Mouse (Mus musculus) myocyte (in vitro differentiated cells): Measurements from ENCODE around the gene Galnt6. TPM values are rescaled to one million over a fixed set of nuclear protein-coding genes. Genes with fewer than 3 reads are reported as not detected.

ENCODE experiments used
- H3K27me3 ChIP-seq: one replicate; pipeline ENCODE4 v1.6.1; 2011; ENCODE audit not compliant: control insufficient read depth, insufficient read depth, insufficient read length
- H3K36me3 ChIP-seq: one replicate; pipeline ENCODE4 v1.6.1; 2011; ENCODE audit not compliant: control insufficient read depth, insufficient read depth
- H3K4me2 ChIP-seq: one replicate; pipeline ENCODE4 v1.6.1; 2011; ENCODE audit warnings: low read depth, control low read depth
- H3K4me3 ChIP-seq: one replicate; pipeline ENCODE4 v1.5.1; 2011; ENCODE audit warnings: mild to moderate bottlenecking, control low read depth, moderate library complexity
- H3K79me2 ChIP-seq: one replicate; pipeline ENCODE4 v1.6.1; 2011; ENCODE audit not compliant: control insufficient read depth, insufficient read depth
- H3ac ChIP-seq: one replicate; pipeline ENCODE4 v1.6.1; 2011; ENCODE audit not compliant: control insufficient read depth, insufficient read length
- CEBPB ChIP-seq: IDR thresholded peaks from 2 replicates; pipeline ENCODE4 v1.6.1; 2011; ENCODE audit warnings: mild to moderate bottlenecking, moderate library complexity; ENCODE audit not compliant: poor library complexity, insufficient read depth, severe bottlenecking
- E2F4 ChIP-seq: IDR thresholded peaks from one replicate; pipeline ENCODE4 v1.6.1; 2011; ENCODE audit warnings: mild to moderate bottlenecking, control low read depth, moderate library complexity; ENCODE audit not compliant: insufficient read depth
- MAX ChIP-seq: IDR thresholded peaks from one replicate; pipeline ENCODE4 v1.6.1; 2011; ENCODE audit warnings: low read depth, mild to moderate bottlenecking, control low read depth
- MYOD1 ChIP-seq, 3 experiments: IDR thresholded peaks; one replicate each; pipeline ENCODE4 v1.6.1; 2011; ENCODE audit warnings: control low read depth in 2 of 3, low read depth in 2 of 3, mild to moderate bottlenecking in 2 of 3, moderate library complexity in 1 of 3; ENCODE audit not compliant: insufficient read length in 2 of 3, control insufficient read depth in 1 of 3
- MYOG ChIP-seq, 3 experiments: IDR thresholded peaks; one replicate each; pipeline ENCODE4 v1.6.1; 2011; ENCODE audit warnings: control low read depth in 2 of 3, low read depth in 2 of 3, mild to moderate bottlenecking in 2 of 3; ENCODE audit not compliant: insufficient read length in 2 of 3, control insufficient read depth in 1 of 3, insufficient read depth in 1 of 3
- POLR2A ChIP-seq: IDR thresholded peaks from one replicate; pipeline ENCODE4 v1.6.1; 2011; ENCODE audit warnings: low read depth, mild to moderate bottlenecking, control low read depth, moderate library complexity; ENCODE audit not compliant: insufficient read length
- POLR2AphosphoS2 ChIP-seq: IDR thresholded peaks from one replicate; pipeline ENCODE4 v1.6.1; 2011; ENCODE audit warnings: low read depth, control low read depth; ENCODE audit not compliant: insufficient read length
- REST ChIP-seq: IDR thresholded peaks from one replicate; pipeline ENCODE4 v1.6.1; 2011; ENCODE audit warnings: mild to moderate bottlenecking, control low read depth, moderate library complexity; ENCODE audit not compliant: insufficient read depth, insufficient read length
- SRF ChIP-seq: IDR thresholded peaks from one replicate; pipeline ENCODE4 v1.6.1; 2011; ENCODE audit warnings: low read depth; ENCODE audit not compliant: control insufficient read depth, insufficient read length
- TCF12 ChIP-seq: IDR thresholded peaks from one replicate; pipeline ENCODE4 v1.6.1; 2011; ENCODE audit warnings: mild to moderate bottlenecking, control low read depth; ENCODE audit not compliant: poor library complexity, insufficient read depth, severe bottlenecking
- TCF3 ChIP-seq: IDR thresholded peaks from one replicate; pipeline ENCODE4 v1.6.1; 2011; ENCODE audit warnings: low read depth, control low read depth; ENCODE audit not compliant: insufficient read length
- USF1 ChIP-seq: IDR thresholded peaks from one replicate; pipeline ENCODE4 v1.6.1; 2011; ENCODE audit warnings: low read depth, mild to moderate bottlenecking, control low read depth, moderate library complexity
- polyA plus RNA-seq: library from polyadenylated mRNA; unstranded; fragments of >200 nt; fragmentation: generic; extraction: Trizol; gene quantifications from one replicate; pipeline ENCODE4 v1.2.1, GENCODE M21; 2012; ENCODE audit warnings: missing spikeins

Gene Galnt6
- polyA plus RNA-seq, 1 experiment = 26.0 TPM

- Histone ChIP-seq H3ac (no peak overlapping the region), H3K27me3 (no peaks in the 10 kb centered on the region), H3K4me3 (no peak overlapping the region), H3K79me2 (no peaks in the 10 kb centered on the region), H3K4me2 (no peak overlapping the region), H3K36me3 (no peaks in the 10 kb centered on the region)
- TF ChIP-seq SRF (no peak), MYOG (IDR thresholded peaks at IDR 0.05; ENCODE audit: control insufficient read depth in 1 of 3, insufficient read depth in 1 of 3, insufficient read length in 2 of 3, low read depth in 2 of 3) (peak; percentile 30 to 78 (median 60)), MYOD1 (IDR thresholded peaks at IDR 0.05; ENCODE audit: control insufficient read depth in 1 of 3, insufficient read length in 2 of 3, low read depth in 2 of 3) (peak in 1 of 3 experiments; percentile 63)
These were observed 18.3 kb downstream of the Galnt6 start for GRCm38 (mm10) chr15:100710838-100711237.

DNA sequence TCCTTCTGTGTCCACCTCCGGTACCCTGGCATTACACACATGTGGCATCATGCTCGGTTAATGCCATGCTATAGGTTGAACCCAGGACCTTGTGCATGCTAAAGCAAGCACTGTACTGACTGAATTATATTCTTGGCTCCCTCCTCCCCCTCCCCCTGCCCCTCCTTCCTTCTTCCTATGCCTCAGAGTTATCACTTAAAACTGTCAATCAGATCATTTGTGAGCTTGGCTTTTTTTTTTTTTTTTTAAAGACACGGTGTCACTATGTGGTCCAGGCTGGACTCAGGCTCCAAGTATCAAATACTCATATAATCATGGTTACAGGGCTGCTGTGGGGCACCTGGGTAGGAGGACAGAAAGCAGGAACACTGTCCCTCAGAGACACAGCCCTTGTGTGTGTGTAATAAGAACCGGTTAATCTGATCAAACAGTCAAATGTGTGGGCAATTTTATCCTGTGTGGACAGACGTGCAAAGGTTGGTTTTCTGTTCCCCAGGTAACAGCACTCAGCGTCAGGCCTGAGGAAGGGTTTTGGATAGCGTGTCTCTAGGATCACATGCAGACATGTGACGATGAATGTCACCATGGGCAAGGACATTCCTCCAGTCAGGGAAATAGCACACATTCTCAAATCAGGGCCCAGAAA is 20.6 kb downstream of the Galnt6 start:
- H3K27me3 ChIP-seq = no peaks in the 10 kb centered on the region
- TF ChIP-seq SRF (no peak), POLR2A (no peak), MYOG (IDR thresholded peaks at IDR 0.05; ENCODE audit: control insufficient read depth in 1 of 3, insufficient read depth in 1 of 3, insufficient read length in 2 of 3, low read depth in 2 of 3) (no peak), USF1 (no peak), MYOD1 (IDR thresholded peaks at IDR 0.05; ENCODE audit: control insufficient read depth in 1 of 3, insufficient read length in 2 of 3, low read depth in 2 of 3) (no peak), TCF3 (no peak), MAX (no peak), E2F4 (no peak), TCF12 (no peak), REST (no peak), CEBPB (no peak), POLR2AphosphoS2 (no peak)

GRCm38 (mm10) chr15:100706226-100706625 is 22.9 kb downstream of the Galnt6 start:
- Histone ChIP-seq H3K4me2 (peak overlapping the region; percentile 8), H3K36me3 (no peaks in the 10 kb centered on the region), H3K79me2 (no peaks in the 10 kb centered on the region), H3K27me3 (no peaks in the 10 kb centered on the region), H3ac (no peak overlapping the region), H3K4me3 (no peak overlapping the region)
- TF ChIP-seq TCF12 = no peak
- TF ChIP-seq E2F4 = no peak
- no peak for TF ChIP-seq REST
- TF ChIP-seq POLR2A = peak; percentile 14
- no peak for TF ChIP-seq CEBPB
- peak in 1 of 3 experiments; percentile 10 for TF ChIP-seq MYOD1 (IDR thresholded peaks at IDR 0.05; ENCODE audit: control insufficient read depth in 1 of 3, insufficient read length in 2 of 3, low read depth in 2 of 3)
- TF ChIP-seq USF1 = no peak
- TF ChIP-seq MAX = no peak
- no peak for TF ChIP-seq TCF3
- TF ChIP-seq SRF = no peak
- peak in 1 of 3 experiments; percentile 19 for TF ChIP-seq MYOG (IDR thresholded peaks at IDR 0.05; ENCODE audit: control insufficient read depth in 1 of 3, insufficient read depth in 1 of 3, insufficient read length in 2 of 3, low read depth in 2 of 3)
- TF ChIP-seq POLR2AphosphoS2 = no peak

More for the DNA sequence above, 20.6 kb downstream of the Galnt6 start:
- H3K4me3 ChIP-seq = no peak overlapping the region
- H3K36me3 ChIP-seq = no peaks in the 10 kb centered on the region
- no peak overlapping the region for H3ac ChIP-seq
- H3K79me2 ChIP-seq = no peaks in the 10 kb centered on the region
- H3K4me2 ChIP-seq = no peak overlapping the region

DNA sequence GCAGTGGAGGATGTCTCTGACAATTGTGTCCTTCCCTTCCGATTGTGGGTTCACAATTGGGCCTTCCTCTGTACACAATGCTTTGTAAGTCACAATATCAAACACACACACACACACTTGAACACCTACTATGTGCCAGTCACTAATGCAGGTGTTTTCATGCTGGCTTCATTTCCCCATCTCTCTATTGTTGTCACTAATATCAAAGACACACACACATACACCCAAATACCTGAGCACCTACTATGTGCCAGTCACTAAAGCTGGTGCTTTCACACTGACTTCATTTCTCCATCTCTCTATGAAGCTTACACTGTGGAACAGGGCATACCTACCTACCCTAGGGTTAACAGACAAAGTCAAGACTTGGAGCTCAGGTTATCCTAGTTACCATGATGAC is 23.8 kb downstream of the Galnt6 start:
- Histone ChIP-seq H3K27me3 (no peaks in the 10 kb centered on the region), H3K4me2 (no peak overlapping the region)
- TF ChIP-seq CEBPB (no peak), POLR2A (no peak), E2F4 (no peak), TCF3 (no peak), MYOG (IDR thresholded peaks at IDR 0.05; ENCODE audit: control insufficient read depth in 1 of 3, insufficient read depth in 1 of 3, insufficient read length in 2 of 3, low read depth in 2 of 3) (no peak), MAX (no peak), SRF (no peak), MYOD1 (IDR thresholded peaks at IDR 0.05; ENCODE audit: control insufficient read depth in 1 of 3, insufficient read length in 2 of 3, low read depth in 2 of 3) (no peak), TCF12 (no peak), USF1 (no peak), REST (no peak), POLR2AphosphoS2 (no peak)

GRCm38 (mm10) chr15:100703913-100704312 is 25.3 kb downstream of the Galnt6 start:
- Histone ChIP-seq H3K79me2 (no peaks in the 10 kb centered on the region), H3ac (no peak overlapping the region), H3K36me3 (no peaks in the 10 kb centered on the region), H3K27me3 (no peaks in the 10 kb centered on the region), H3K4me2 (no peak overlapping the region), H3K4me3 (no peak overlapping the region)
- TF ChIP-seq TCF3 (no peak), USF1 (no peak), MAX (no peak), SRF (no peak), REST (no peak), E2F4 (no peak), MYOG (IDR thresholded peaks at IDR 0.05; ENCODE audit: control insufficient read depth in 1 of 3, insufficient read depth in 1 of 3, insufficient read length in 2 of 3, low read depth in 2 of 3) (no peak)

More for the DNA sequence above, 23.8 kb downstream of the Galnt6 start:
- Histone ChIP-seq H3K4me3 (no peak overlapping the region), H3ac (no peak overlapping the region), H3K79me2 (no peaks in the 10 kb centered on the region), H3K36me3 (no peaks in the 10 kb centered on the region)
